Mouse (Mus musculus) gastrocnemius, postnatal 25 days (tissue): ENCODE data around the gene Gaa. TPM values are rescaled to one million over a fixed set of nuclear protein-coding genes. Genes with fewer than 3 reads are reported as not detected.
A peak's percentile ranks its signal among the peaks of the same experiment; 100 is the strongest.
"Not testable (repeated sequence)": the region's sequence is repeated elsewhere in the genome, so short reads cannot be mapped to it uniquely, and the experiment has no call there.

Experiments
- DNase-seq: peaks from one replicate; pipeline ENCODE4 v3.0.0; 2022
- long read RNA-seq, 2 experiments: library from polyadenylated mRNA; stranded (forward); transcript quantifications; one replicate each; pipeline ENCODE4 v2.0.0; 2021
- total RNA-seq, 2 experiments: library from RNA; stranded (reverse); gene quantifications; 1 replicate in 1 of 2; 2 replicates in 1 of 2; pipeline ENCODE4 v1.2.3; 2021

Gene Gaa
- 100 to 1,000 TPM; 110 to 138 TPM for total RNA-seq
- long read RNA-seq, experiment 1, transcript Gaa-203 (20 exons, 3,633 nt) = major isoform, 53 of 105 reads
- long read RNA-seq, experiment 1, transcript Gaa-201 (20 exons, 3,363 nt) = minor isoform, 10 of 105 reads
- long read RNA-seq, experiment 1, partial matches to known transcripts = 38 of 105 reads
- long read RNA-seq, experiment 1, other reads (novel, unspliced or antisense) = 4 of 105 reads
- long read RNA-seq, experiment 2, transcript Gaa-201 (20 exons, 3,363 nt) = minor isoform, 14 of 237 reads
- long read RNA-seq, experiment 2, transcript Gaa-203 (20 exons, 3,633 nt) = major isoform, 177 of 237 reads
- long read RNA-seq, experiment 2, partial matches to known transcripts = 35 of 237 reads
- long read RNA-seq, experiment 2, other reads (novel, unspliced or antisense) = 11 of 237 reads

GRCm38 (mm10) chr11:119267768-119268556 lies at the start of gene Gaa:
TSS of gene Gaa (plus strand) at chr11:119267887.
- DNase-seq = peak; percentile 91

GRCm38 (mm10) chr11:119219816-119220465 lies 47.7 kb upstream of the Gaa start:
- peak; percentile 78 for DNase-seq

- DNase-seq = peak; percentile 71
These were observed 45.7 kb upstream of the Gaa start for GRCm38 (mm10) chr11:119221812-119222510.

- DNase-seq = no peak
These were observed 44.4 kb upstream of the Gaa start for GRCm38 (mm10) chr11:119223124-119223890.

GRCm38 (mm10) chr11:119224926-119225325 lies 42.8 kb upstream of the Gaa start:
- no peak for DNase-seq

- DNase-seq = no peak
These were observed 42.1 kb upstream of the Gaa start for GRCm38 (mm10) chr11:119225634-119226033.

- no peak for DNase-seq
These were observed 40.1 kb upstream of the Gaa start for GRCm38 (mm10) chr11:119227591-119227990.

- peak; percentile 76 for DNase-seq
These were observed 39.5 kb upstream of the Gaa start, which contains the start of the genes Tbc1d16 and Ccdc40 for GRCm38 (mm10) chr11:119228091-119228781. TSS of gene Tbc1d16 (minus strand) at chr11:119228499. TSS of gene Ccdc40 (plus strand) at chr11:119228572.

- peak; percentile 71 for DNase-seq
These were observed 38.7 kb upstream of the Gaa start for GRCm38 (mm10) chr11:119228846-119229626.

- DNase-seq = no peak
These were observed 32.9 kb upstream of the Gaa start for GRCm38 (mm10) chr11:119234770-119235169.

- DNase-seq = no peak
These were observed 32.1 kb upstream of the Gaa start for GRCm38 (mm10) chr11:119235596-119235995.

GRCm38 (mm10) chr11:119236354-119236753 lies 31.3 kb upstream of the Gaa start:
- no peak for DNase-seq

GRCm38 (mm10) chr11:119237007-119237406 lies 30.7 kb upstream of the Gaa start:
- no peak for DNase-seq

- no peak for DNase-seq
These were observed 30.0 kb upstream of the Gaa start for GRCm38 (mm10) chr11:119237568-119238304.

GRCm38 (mm10) chr11:119238305-119238721 lies 29.4 kb upstream of the Gaa start:
- no peak for DNase-seq

- DNase-seq = no peak
These were observed 28.2 kb upstream of the Gaa start for GRCm38 (mm10) chr11:119239480-119239879.

GRCm38 (mm10) chr11:119245543-119245942 lies 22.1 kb upstream of the Gaa start:
- not testable (repeated sequence) for DNase-seq

- DNase-seq = peak; percentile 33
These were observed 18.7 kb upstream of the Gaa start for GRCm38 (mm10) chr11:119249011-119249410.

GRCm38 (mm10) chr11:119250998-119251397 lies 16.7 kb upstream of the Gaa start:
- no peak for DNase-seq
